Mouse (Mus musculus) midbrain, embryonic 11.5 days (tissue): ENCODE data around the gene Scyl3. TPM values are rescaled to one million over a fixed set of nuclear protein-coding genes. Genes with fewer than 3 reads are reported as not detected.

Experiments
- ATAC-seq: fragments of 200-750 bp; cut with Nextera tagmentation; 2 replicates; pipeline ENCODE4 v1.8.0; 2017; ENCODE audit warnings: moderate TSS enrichment, moderate library complexity; ENCODE audit not compliant: low FRiP score
- DNase-seq: peaks from one replicate; pipeline ENCODE4 v3.0.0; 2015; ENCODE audit warnings: low spot score; ENCODE audit errors: missing footprints
- H3K27ac ChIP-seq: fragments of 300-500 bp; sonication (generic); 2 replicates; pipeline ENCODE4 v1.5.1; 2014; ENCODE audit warnings: low read depth, low read length
- H3K27me3 ChIP-seq: fragments of 300-500 bp; sonication (generic); 2 replicates; pipeline ENCODE4 v1.6.1; 2014; ENCODE audit warnings: mild to moderate bottlenecking, low read length, moderate library complexity, mixed read lengths; ENCODE audit not compliant: control insufficient read depth, insufficient read depth
- H3K36me3 ChIP-seq: fragments of 300-500 bp; sonication (generic); 2 replicates; pipeline ENCODE4 v1.6.1; 2014; ENCODE audit warnings: mild to moderate bottlenecking, low read length, moderate library complexity, mixed read lengths; ENCODE audit not compliant: control insufficient read depth, insufficient read depth
- H3K4me1 ChIP-seq: fragments of 300-500 bp; sonication (generic); 2 replicates; pipeline ENCODE4 v1.6.1; 2014; ENCODE audit warnings: low read length; ENCODE audit not compliant: control insufficient read depth, insufficient read depth
- H3K4me2 ChIP-seq: fragments of 300-500 bp; sonication (generic); 2 replicates; pipeline ENCODE4 v1.6.1; 2014; ENCODE audit warnings: mild to moderate bottlenecking, moderate library complexity
- H3K4me3 ChIP-seq: fragments of 300-500 bp; sonication (generic); 2 replicates; pipeline ENCODE4 v1.5.1; 2014; ENCODE audit warnings: low read depth, low read length
- H3K9ac ChIP-seq: fragments of 300-500 bp; sonication (generic); 2 replicates; pipeline ENCODE4 v1.6.1; 2014; ENCODE audit warnings: low read length
- H3K9me3 ChIP-seq: fragments of 300-500 bp; sonication (generic); 2 replicates; pipeline ENCODE4 v1.6.1; 2016; ENCODE audit warnings: low read length; ENCODE audit not compliant: control insufficient read depth
- WGBS: fragments of 180-500 bp; shearing (Covaris S2); extraction: QIAGEN DNeasy Blood & Tissue Kit; methylation state at CpG from one replicate; pipeline ENCODE4 v1.1.7; 2014; 5-methylcytosine and 5-hydroxymethylcytosine counted together
- polyA plus RNA-seq: library from polyadenylated mRNA; unstranded; fragments of >200 nt; fragmentation: Nextera tagmentation; extraction: Ambion mirVana; gene quantifications from 2 replicates; pipeline ENCODE4 v1.2.1, GENCODE M21; 2014

Scyl3 gene
- polyA plus RNA-seq, 1 experiment from 2014 or later: 20.0 TPM

DNA sequence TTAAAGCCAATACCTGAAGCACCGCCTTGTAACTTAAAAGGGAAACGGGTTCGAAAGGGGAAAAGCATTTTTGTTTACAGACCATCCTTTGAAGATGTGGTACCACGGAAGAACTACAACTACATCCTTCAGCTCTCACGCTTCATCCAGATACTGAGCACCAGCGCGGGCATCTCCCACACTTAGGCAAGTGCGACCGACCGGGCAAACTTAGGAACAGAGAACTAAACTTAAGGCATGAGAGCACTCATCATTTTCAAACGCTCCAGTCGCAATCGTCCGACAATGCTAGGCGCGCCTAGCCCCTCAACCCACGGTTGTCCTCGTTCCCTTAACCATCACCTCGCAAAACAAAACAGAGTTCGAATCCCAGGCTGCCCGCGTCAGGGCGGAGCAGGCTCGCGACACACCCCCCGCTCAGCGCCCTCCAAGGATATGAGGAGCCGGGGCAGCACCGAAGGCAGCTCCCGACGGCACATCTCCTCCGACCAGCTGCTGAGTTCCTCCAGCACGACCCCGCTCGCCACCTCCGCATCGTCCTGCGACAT, 65.3 kb downstream of the Scyl3 start:
- Histone ChIP-seq H3K27ac (no peak overlapping the region; the same call in 1 of the 2 replicates), H3K9me3 (no peaks in the 10 kb centered on the region)
- WGBS: 2% methylated on average over 38 of the region's 38 CpGs

DNA sequence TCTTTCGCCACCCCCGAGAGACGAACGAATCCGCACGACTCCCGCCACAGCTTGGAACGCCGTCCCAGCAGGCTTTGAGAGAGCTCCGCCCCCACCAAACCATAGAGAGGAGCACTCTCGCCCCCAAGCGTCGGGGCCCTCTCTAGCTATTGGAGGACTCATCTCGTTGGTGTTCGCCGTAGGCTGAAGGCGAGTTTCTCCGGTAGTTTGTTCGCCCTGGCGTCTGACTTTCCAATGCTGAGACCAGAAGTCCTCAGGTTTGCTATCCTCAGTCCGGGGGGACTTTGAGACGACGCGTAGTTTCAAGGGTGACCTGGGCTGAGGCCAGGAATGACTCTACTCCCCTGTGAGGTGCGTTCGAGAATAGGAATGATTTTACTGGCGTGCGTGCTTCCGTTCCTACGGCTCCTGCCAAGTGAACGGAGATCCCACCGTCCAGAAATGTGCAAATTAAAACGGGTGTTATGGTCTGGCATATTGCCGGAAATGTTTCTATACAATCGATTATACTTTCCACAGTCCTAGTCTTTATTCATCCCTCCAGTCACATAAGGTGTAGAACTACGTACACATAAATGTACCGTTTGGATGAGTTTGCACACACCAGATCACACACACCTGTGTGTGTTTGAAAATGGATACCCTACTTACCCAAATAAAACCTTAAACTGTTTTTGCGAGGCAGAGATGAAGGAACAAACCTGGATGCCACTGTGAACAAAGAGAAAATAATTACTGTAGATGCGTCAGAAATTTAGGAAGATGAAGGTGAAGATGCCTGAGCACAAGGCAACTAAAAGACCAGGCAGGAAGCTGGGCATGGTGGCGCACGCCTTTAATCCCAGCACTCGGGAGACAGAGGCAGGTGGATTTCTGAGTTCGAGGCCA, 66.1 kb downstream of the Scyl3 start, which contains the start of the genes BC055324 and Mettl18:
Gene BC055324, minus strand, starts transcription at position 76 of the 888 bp plus-strand sequence.
Gene Mettl18, plus strand, starts transcription at position 169 of the 888 bp plus-strand sequence.
- H3K9me3 ChIP-seq: no peaks in the 10 kb centered on the region
- peak; percentile 98 for ATAC-seq
- H3K4me2 ChIP-seq: peak within 1 kb of the TSS; percentile 69
- peak within 1 kb of the TSS; percentile 86 for H3K9ac ChIP-seq
- H3K4me3 ChIP-seq: peak within 1 kb of the TSS; percentile 70
- H3K36me3 ChIP-seq: no peaks in the 10 kb centered on the region
- H3K4me1 ChIP-seq: peaks cover 9% of the 10 kb centered on the region; the same call in 1 of the 2 replicates
- no peak within 1 kb of the TSS; the same call in 1 of the 2 replicates for H3K27ac ChIP-seq
- 3% methylated on average over 43 of the region's 43 CpGs for WGBS
- DNase-seq: peak; percentile 99
- no peaks in the 10 kb centered on the region for H3K27me3 ChIP-seq

More for the DNA sequence above, 65.3 kb downstream of the Scyl3 start:
- Histone ChIP-seq H3K4me3 (peak overlapping the region; percentile 70), H3K9ac (peak overlapping the region; percentile 86), H3K27me3 (no peaks in the 10 kb centered on the region), H3K4me2 (peak overlapping the region; percentile 69), H3K36me3 (no peaks in the 10 kb centered on the region), H3K4me1 (peaks cover 9% of the 10 kb centered on the region; the same call in 1 of the 2 replicates)
- no peak for DNase-seq
- peak; percentile 86; the same call in 1 of the 2 replicates for ATAC-seq

DNA sequence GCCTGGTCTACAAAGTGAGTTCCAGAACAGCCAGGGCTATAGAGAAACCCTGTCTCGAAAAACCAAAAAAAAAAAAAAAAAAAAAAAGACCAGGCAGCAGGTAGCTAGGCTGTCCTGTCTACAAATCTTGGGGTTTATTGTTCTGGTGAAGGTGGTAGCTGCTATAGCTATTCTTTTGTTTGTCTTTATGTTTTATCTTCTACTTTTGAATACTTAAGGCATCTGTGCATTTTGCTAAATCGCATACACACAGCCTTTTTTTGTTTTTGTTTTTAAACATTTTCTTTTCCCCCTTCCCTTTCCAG, 66.7 kb downstream of the Scyl3 start:
- ATAC-seq: no peak
- H3K9ac ChIP-seq: no peak overlapping the region

DNA sequence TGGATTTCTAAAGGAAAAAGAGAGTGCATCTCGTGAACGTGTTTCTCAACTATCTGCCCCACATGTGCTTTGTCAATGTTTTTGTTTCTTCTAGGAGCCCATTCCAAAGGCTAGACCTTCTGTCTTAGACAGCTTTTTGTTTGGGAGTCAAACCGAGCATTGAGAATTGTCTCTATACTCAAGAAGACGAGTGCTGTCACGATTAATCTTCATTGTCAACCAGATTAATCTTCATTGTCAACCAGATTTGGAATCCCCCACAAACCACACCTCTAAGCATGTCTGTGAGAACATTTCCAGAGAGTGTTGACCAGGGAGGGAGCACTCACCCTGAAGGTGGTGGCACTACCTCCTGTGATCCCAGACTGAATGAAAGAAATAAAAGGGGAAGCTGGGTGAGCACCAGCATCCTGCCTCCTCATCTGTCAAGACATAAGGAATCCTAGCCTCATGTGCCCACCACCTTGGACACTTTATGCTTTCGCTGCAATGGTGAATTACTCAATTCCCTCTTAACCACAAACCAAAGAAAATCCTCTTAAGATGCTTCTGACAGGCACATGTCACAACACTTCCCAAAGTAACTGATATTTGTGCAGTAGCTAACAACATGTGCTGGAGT, 73.0 kb downstream of the Scyl3 start:
- no peaks in the 10 kb centered on the region for H3K9me3 ChIP-seq
- ATAC-seq: no peak
- H3K4me2 ChIP-seq: no peak overlapping the region
- H3K27me3 ChIP-seq: no peaks in the 10 kb centered on the region
- no peaks in the 10 kb centered on the region for H3K36me3 ChIP-seq
- no peak for DNase-seq
- 52% methylated on average over 6 of the region's 6 CpGs for WGBS
- no peak overlapping the region for H3K9ac ChIP-seq
- no peak overlapping the region for H3K27ac ChIP-seq
- H3K4me3 ChIP-seq: no peak overlapping the region
- H3K4me1 ChIP-seq: no peaks in the 10 kb centered on the region

More for the DNA sequence above, 66.7 kb downstream of the Scyl3 start:
- Histone ChIP-seq H3K4me3 (peak overlapping the region; percentile 70), H3K9me3 (no peaks in the 10 kb centered on the region), H3K36me3 (no peaks in the 10 kb centered on the region), H3K27me3 (no peaks in the 10 kb centered on the region), H3K27ac (no peak overlapping the region), H3K4me1 (peaks cover 9% of the 10 kb centered on the region; the same call in 1 of the 2 replicates), H3K4me2 (peak overlapping the region; percentile 56)
- no peak for DNase-seq
- 89% methylated on average over 1 of the region's 2 CpGs for WGBS

DNA sequence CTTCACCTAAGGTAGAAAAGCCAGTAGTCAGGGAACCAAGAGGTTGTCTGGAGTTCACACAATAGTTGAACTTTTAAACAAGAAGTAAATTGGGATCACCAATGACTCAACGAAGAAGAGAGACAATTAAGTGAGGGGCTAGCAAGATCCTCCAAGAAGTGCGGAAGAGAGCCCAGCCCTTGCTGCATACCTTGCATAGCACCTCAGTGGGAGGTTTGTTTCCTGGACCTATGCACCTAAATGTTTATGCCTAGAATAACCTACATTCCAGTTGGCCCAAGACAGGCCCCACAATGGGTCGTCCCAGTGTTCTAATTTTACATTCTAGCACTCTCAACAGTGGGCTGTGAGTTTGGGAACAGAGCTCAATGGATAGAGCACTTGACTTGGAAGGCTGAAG, 75.4 kb downstream of the Scyl3 start:
- DNase-seq (no peak), ATAC-seq (no peak)
- Histone ChIP-seq H3K9ac (no peak overlapping the region), H3K27me3 (no peaks in the 10 kb centered on the region), H3K27ac (no peak overlapping the region), H3K36me3 (no peaks in the 10 kb centered on the region), H3K4me1 (no peaks in the 10 kb centered on the region), H3K4me2 (no peak overlapping the region), H3K9me3 (no peaks in the 10 kb centered on the region), H3K4me3 (no peak overlapping the region)
- 82% methylated on average over 3 of the region's 3 CpGs for WGBS

Other genes starting within 250 kb of the Scyl3 start
- gene Mettl11b, start 203.9 kb upstream of the Scyl3 start, polyA plus RNA-seq: 0.21 and 0.41 TPM in 2 replicates
- gene Kifap3, start 149.5 kb upstream of the Scyl3 start, polyA plus RNA-seq: 55.8 and 63.0 TPM in 2 replicates
- 32.2 and 42.8 TPM in 2 replicates for gene BC055324, start 65.7 kb downstream of the Scyl3 start, polyA plus RNA-seq
- gene Mettl18, start 65.8 kb downstream of the Scyl3 start, polyA plus RNA-seq: 11.5 and 11.7 TPM in 2 replicates
- gene Sele, start 119.1 kb downstream of the Scyl3 start, polyA plus RNA-seq: not detected in 2 replicates
- not detected in 2 replicates for gene Sell, start 132.9 kb downstream of the Scyl3 start, polyA plus RNA-seq
- gene Selp, start 186.2 kb downstream of the Scyl3 start, polyA plus RNA-seq: not detected in 2 replicates
- gene F5, start 222.7 kb downstream of the Scyl3 start, polyA plus RNA-seq: 0.25 and 0.50 TPM in 2 replicates